Mouse (Mus musculus): ENCODE measurements at regions not wholly inside any gene's neighbourhood (a gene's known extent, or its start where the extent isn't known, plus 50 kb on each side); places are given as distances from the start of the nearest gene placed in this dataset.
A peak's percentile ranks its signal among the peaks of the same experiment; 100 is the strongest.
"Not testable (repeated sequence)": the region's sequence is repeated elsewhere in the genome, so short reads cannot be mapped to it uniquely, and the experiment has no call there.

- DNase-seq (ENCODE audit: low spot score in 2 of 2) = peak in 1 of 2 experiments; percentile 17
Observed at GRCm38 (mm10) chr10:99577041-99577681, 182.3 kb downstream of the Csl start.

DNA sequence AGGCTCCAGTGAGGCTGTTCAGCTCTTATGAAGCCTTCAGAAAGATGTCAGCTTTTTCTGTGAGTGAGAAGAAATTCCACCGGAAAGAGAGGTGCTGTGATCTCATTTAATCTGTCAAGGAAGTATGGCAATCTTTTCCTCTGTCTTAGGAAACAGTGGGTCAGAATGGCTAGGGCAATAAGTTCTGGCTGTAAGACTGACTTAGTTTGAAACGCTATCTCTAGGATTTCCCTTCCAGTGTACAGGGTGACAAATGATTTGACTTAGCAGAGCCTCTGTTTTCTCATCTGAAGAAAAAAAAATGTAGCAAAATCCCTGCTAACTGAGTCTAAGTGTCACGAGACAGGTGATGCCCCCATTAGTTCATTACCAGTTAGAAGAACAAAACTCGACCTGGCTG is 181.1 kb downstream of the Csl start:
- no peak for DNase-seq (ENCODE audit: low spot score in 2 of 2)

DNA sequence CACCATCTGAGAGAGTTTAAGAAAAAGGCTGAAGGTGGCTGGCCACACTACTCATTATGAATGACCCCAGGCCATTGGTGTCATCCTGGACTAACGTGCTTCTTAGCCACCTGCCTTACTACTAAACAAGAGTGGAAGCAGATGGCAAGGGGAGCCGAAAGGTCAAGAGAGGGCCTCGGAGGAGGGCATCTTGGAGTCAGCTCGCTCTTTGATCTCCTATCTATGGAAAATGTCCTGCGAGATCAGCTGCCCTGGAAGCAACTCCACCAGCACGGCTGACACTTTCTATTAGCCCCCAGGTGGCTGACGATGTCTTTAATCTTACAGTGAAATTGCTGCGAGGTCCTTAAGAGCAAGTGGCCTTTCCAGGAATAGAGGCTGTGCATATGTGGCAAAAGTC is 179.3 kb downstream of the Csl start:
- DNase-seq (ENCODE audit: low spot score in 2 of 2) = no peak

DNA sequence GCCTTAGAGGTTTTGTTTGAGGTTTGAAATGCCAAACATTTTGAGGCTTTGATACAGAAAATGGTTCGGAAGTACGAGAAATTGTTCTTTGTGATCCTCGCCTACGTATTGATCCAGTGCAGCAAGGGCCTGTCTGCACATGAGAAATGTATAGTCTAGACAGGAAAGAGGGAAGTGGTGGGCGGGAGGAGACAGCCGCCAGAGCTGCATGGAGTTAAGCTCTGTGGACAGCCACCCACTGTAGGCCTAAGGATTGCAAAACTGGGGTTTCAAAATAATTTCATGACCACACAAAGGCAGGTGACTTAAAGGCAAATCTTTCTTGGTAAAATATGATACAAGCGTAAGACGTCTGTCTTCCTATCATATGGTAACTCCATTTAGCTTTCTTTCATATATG is 178.4 kb downstream of the Csl start:
- no peak for DNase-seq (ENCODE audit: low spot score in 2 of 2)

- DNase-seq (ENCODE audit: low spot score in 2 of 2) = no peak
Observed at GRCm38 (mm10) chr10:99584855-99585254, 174.6 kb downstream of the Csl start.

- DNase-seq (ENCODE audit: low spot score in 2 of 2) = no peak
Observed at GRCm38 (mm10) chr10:99592220-99592619, 167.2 kb downstream of the Csl start.

DNA sequence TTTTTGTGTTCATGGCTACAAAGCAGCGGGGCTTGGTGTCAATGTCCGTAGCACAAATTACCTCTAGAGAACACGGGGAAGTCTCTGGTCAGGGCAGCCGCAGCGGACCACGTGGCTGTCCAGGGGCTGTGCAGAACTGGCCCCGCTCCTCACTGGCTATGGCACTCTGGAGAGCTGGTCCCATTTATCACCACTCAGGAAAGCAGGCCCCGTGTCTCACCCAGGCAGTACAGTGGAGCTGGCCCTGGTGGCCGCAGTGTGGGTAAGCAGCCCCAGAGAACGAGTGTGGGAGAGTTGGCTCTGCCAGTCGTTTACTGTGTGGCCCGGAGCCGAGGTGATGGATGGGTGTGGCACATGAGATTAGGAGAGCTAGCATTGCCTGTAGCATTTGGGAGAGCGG is 163.8 kb downstream of the Csl start:
- no peak for DNase-seq (ENCODE audit: low spot score in 2 of 2)

DNA sequence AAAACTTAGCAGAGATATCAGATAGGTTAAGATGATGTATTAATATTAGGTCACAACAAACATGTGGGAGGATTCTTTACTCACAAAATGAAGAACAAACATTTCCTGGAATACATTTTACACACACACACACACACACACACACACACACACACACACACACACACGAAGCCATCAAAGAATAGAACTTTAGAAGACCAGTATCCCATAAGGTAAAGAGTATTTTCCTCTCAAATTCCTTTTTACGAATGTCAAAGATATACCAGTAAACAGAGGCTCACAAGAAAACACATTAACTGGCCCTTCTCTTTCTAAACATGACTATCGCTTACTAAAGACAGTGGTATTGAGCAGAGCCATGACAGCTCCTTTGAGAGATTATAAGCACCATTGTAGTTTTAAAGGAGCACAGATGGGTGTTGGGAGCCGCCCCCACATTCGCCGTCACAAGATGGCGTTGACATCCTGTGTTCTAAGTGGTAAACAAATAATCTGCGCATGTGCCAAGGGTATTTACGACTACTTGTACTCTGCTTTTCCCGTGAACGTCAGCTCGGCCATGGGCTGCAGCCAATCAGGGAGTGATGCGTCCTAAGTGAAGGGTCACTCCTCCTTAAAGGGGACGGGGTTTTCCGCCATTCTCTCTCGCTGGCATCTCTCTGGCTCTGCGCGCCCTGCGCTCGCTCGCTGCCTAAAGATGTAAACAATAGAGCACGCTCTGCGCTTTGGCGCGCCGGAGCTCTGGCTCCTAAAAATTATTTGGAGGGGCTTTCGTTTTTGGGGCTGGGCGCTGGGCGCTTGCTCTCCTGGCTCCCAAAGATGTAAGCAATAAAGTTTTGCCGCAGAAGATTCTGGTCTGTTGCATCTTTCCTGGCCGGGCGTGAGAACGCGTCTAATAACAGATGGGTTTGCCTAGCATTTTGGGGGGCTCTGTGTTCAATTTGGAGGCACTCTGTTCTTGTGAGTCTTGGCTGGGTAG is 160.0 kb downstream of the Csl start:
- not testable (repeated sequence) for DNase-seq (ENCODE audit: low spot score in 2 of 2)

DNA sequence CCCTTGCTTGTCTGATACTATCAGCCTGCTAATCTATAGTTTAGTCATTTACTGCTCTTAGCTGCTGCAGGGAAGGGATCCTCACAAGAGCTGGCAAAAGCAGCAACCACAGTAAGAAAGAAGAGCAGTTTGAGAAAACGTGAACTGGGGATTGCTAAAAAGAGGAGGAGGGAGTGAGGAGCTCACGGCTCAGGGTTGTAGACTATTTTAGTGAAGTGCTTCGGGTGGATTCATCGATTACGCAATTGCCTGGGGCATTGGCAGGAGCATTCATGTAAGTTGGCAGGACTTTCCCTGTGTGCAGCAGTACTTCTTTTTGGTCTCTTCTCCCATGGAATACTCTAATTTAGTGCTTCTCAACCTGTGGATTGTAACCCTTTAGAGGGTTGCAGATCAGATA is 157.1 kb downstream of the Csl start:
- DNase-seq (ENCODE audit: low spot score in 2 of 2) = no peak

DNA sequence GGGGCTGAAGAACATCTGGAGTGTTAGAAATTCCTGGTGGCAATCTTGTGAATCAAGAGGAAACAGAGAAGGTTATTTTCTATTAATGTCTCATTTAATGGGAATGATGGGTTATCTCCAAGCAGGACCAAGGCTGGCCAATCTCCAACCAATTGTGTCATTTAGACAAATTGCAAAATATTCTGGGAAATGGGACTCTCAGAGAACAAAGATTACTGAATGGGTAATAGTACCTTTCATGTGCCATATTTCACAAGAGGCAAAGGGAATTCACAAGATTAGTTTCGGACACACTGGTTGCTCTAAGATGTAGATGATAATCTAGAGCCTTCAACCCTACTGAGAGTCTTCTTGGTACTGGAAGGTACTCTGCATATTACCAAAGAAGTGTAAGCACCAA is 155.3 kb downstream of the Csl start:
- no peak for DNase-seq (ENCODE audit: low spot score in 2 of 2)

- DNase-seq (ENCODE audit: low spot score in 2 of 2) = no peak
Observed at GRCm38 (mm10) chr10:99608477-99608876, 151.0 kb downstream of the Csl start.

DNA sequence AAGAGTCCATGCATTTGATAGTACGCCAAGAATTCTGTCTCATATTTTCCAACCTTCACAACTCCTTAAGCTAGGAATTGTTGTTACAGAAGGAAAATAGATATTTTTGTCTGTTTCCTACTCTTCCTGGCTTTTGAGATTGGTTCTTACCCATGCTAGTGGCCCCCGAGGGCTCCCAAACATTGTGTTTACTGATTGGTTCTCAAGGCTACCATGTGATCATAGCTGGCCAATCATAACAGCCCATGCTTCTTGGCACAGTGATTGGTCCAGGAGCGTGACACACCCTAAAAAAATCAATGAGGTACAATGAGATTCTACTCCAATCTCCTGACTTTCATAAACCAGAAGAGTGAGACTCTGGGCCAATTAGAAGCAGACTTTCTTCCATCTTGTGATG is 150.0 kb downstream of the Csl start:
- no peak for DNase-seq (ENCODE audit: low spot score in 2 of 2)

DNA sequence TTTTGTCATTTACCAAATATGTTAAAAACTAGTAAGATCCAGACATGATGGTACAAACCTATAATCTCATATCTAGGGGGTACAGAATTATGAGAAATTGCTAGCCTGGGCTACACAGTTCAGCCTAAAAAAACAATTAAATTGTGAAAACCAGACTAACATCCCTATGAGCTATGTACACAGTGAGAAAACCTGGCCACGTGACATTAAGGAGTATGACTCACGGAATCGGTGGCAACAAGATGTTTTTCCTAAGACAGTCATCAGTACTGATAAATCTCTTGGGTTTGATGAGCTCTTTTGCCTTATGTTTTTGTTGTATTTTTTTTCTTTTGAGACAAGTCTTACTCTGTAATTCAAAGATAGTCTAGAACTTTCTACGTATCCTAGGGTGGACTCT is 148.6 kb downstream of the Csl start:
- no peak for DNase-seq (ENCODE audit: low spot score in 2 of 2)

GRCm38 (mm10) chr10:99614392-99615249 is 144.8 kb downstream of the Csl start:
- no peak for DNase-seq (ENCODE audit: low spot score in 2 of 2)

DNA sequence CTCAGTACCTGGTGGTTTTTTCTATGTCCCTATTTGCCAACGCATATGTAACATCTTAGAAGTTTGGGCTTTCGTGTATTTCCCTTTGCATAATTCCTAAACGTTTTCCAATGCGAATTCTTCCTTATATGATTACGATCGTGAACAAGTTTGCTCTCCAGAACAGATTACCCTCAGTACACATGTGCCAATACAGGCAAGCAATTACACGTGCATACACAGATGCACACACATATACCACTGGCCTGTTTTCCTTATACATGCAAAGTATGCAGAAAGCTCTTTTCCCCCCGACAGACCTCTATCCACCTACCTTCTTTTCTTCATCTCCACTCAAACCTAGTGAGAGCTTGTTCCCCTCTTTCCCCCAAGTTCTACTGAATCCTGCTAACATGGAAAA is 144.1 kb downstream of the Csl start:
- DNase-seq (ENCODE audit: low spot score in 2 of 2) = no peak

- DNase-seq (ENCODE audit: low spot score in 2 of 2) = peak; percentile 35 to 64
Observed at GRCm38 (mm10) chr10:99615779-99616178, 143.7 kb downstream of the Csl start.

GRCm38 (mm10) chr10:99617623-99618022 is 141.8 kb downstream of the Csl start:
- no peak for DNase-seq (ENCODE audit: low spot score in 2 of 2)

DNA sequence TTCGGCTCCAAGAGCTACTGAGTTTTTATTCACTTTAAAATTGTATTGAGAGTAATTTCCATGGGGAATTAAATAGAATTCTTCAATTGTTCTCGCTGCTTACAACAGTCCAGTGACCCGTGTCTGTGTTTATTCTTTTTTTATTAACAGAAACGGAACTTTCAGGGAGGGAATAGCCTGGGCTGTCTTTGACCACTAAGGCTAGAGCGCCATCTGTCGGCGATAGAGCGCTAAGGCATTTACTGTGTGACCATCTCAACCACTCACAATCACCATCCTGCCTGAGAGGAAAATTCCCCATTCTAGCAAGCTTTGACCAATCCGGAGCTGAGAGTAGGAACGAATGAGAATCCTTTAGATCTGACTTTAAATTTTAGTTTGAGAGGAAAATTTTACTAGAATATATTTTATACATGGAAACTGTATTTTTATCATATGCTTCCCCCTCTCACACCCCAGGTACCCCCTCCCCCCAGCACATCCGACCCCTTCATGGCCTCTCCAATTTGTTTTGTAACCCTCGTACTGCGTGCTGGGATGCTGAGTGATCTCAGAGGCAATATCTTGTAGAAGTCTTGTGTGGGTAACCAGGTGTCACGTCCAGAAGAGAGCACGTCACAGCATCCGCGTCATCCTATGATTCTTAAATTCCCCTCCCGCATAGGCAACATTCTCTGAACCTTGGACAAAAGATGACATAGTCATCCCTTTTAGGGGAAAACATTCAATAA is 139.9 kb downstream of the Csl start:
- peak; percentile 22 to 46 for DNase-seq (ENCODE audit: low spot score in 2 of 2)

- no peak for DNase-seq (ENCODE audit: low spot score in 2 of 2)
Observed at GRCm38 (mm10) chr10:99620489-99620888, 139.0 kb downstream of the Csl start.

GRCm38 (mm10) chr10:99627355-99627754 is 132.1 kb downstream of the Csl start:
- no peak for DNase-seq (ENCODE audit: low spot score in 2 of 2)

Measured in adrenal gland, postnatal 4 days (tissue).